Mouse (Mus musculus) CD8-positive naive resting alpha-beta T cell, adult 57 days (primary cell): Measurements from ENCODE around the gene Tbx3. TPM values are rescaled to one million over a fixed set of nuclear protein-coding genes. Genes with fewer than 3 reads are reported as not detected.

Source experiments
- total RNA-seq: library from RNA; stranded (reverse); gene quantifications from one replicate; pipeline ENCODE4 v1.2.4, GENCODE M21; 2023

Tbx3 gene
- total RNA-seq, result not detected

DNA sequence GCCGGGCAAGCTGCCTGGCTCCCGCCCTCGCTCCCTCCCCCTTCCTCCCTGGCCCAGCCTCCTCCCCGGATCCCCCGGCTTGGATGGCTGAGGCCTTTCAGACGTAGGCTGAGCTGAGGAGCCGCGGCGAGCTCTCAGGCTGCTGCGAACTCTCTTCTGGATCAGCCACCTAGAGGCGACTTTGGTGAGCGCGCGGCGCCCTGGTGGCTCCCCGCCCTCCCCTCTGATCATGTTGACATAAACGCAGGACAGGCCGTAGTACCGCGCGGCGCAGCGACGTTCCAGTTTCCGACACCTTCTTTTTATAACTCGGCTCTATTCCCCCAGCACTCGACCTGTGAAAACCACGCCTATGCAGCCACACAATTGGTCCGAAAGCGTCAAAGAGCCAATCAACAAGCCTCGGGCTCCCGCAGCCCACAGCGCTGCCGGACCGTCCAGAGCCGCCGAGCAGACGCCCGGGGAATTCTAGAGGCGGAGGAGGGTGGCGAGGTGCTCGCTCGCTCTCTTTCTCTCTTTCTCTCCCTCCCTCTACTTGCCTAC lies at the start of gene Tbx3:
TSS of gene Tbx3 (plus strand) at position 104 of the 543 bp plus-strand sequence.

Other genes starting within 250 kb of the Tbx3 start
- not detected for gene Tbx5, start 162.0 kb downstream of the Tbx3 start, total RNA-seq